Comparison of ENCODE assay signal across 26 mouse cellular contexts in genomic region chr7:45565446-45565845, GRCm38 (mm10). TPM values are rescaled to one million over a fixed set of nuclear protein-coding genes. Genes with fewer than 3 reads are reported as not detected.
"Had no signal": no experiment of that assay in that cellular context is flagged by ENCODE, and none has a peak within 500 bp of the region (broad histone marks: within the 10 kb centered on the region; RNA-seq: fewer than 3 reads in every experiment).

No protein-coding gene starts in this region.

- H3K9ac ChIP-seq: kidney, embryonic 15.5 days; limb, embryonic 12.5 days; limb, embryonic 15.5 days; liver, embryonic 14.5 days; liver, postnatal 0 days; lung, embryonic 14.5 days; midbrain, embryonic 12.5 days; midbrain, embryonic 15.5 days; neural tube, embryonic 12.5 days had no signal

- DNase-seq: kidney, adult 8-10 months; kidney, postnatal 10 days; kidney, postnatal 36 days; layer of hippocampus, postnatal 36 days; left cerebral cortex, postnatal 4 days; liver, postnatal 0 days; lung, embryonic 14.5 days; right cerebral cortex, postnatal 25 days; thymus, adult 18-20 months; thymus, postnatal 36 days had no signal

- ATAC-seq: liver, postnatal 0 days; lung, postnatal 0 days; midbrain, embryonic 15.5 days had no signal

- H3K27me3 ChIP-seq: kidney, embryonic 15.5 days; limb, embryonic 12.5 days; limb, embryonic 15.5 days; neural tube, embryonic 12.5 days had no signal

- H3K4me3 ChIP-seq: kidney, embryonic 15.5 days; limb, embryonic 12.5 days; limb, embryonic 15.5 days; midbrain, embryonic 12.5 days; midbrain, embryonic 15.5 days; neural tube, embryonic 12.5 days had no signal

- H3K9me3 ChIP-seq: kidney, embryonic 15.5 days; limb, embryonic 12.5 days; limb, embryonic 15.5 days; midbrain, embryonic 12.5 days; midbrain, embryonic 15.5 days; neural tube, embryonic 12.5 days had no signal

- H3K36me3 ChIP-seq: kidney, embryonic 15.5 days; limb, embryonic 12.5 days; limb, embryonic 15.5 days; midbrain, embryonic 12.5 days; midbrain, embryonic 15.5 days; neural tube, embryonic 12.5 days had no signal

- H3K27ac ChIP-seq: kidney, embryonic 15.5 days; limb, embryonic 12.5 days; limb, embryonic 15.5 days; liver, embryonic 14.5 days; macrophage; midbrain, embryonic 12.5 days; midbrain, embryonic 15.5 days; neural tube, embryonic 12.5 days had no signal

- H3K4me2 ChIP-seq: kidney, embryonic 15.5 days; limb, embryonic 12.5 days; limb, embryonic 15.5 days; liver, embryonic 11.5 days; lung, embryonic 14.5 days; midbrain, embryonic 12.5 days; midbrain, embryonic 15.5 days; neural tube, embryonic 12.5 days had no signal

RNA-seq across cellular contexts. Expression of gene Hsd17b14, which starts 10.8 kb away (rescaled TPM):
- total RNA-seq: layer of hippocampus, adult 8-10 months; layer of hippocampus, postnatal 10 days; left cerebral cortex, postnatal 14 days; left cerebral cortex, postnatal 4 days had no signal
- polyA plus RNA-seq: midbrain, embryonic 15.5 days had no signal

RNA-seq across cellular contexts. Expression of gene Plekha4, which starts 39.3 kb away (rescaled TPM):
- total RNA-seq: megakaryocyte, adult 5-6 weeks had no signal

RNA-seq across cellular contexts. Expression of gene Fgf21, which starts 49.8 kb away (rescaled TPM):
- total RNA-seq: layer of hippocampus, adult 8-10 months; layer of hippocampus, postnatal 10 days; layer of hippocampus, postnatal 36 days; left cerebral cortex, adult 8-10 months; left cerebral cortex, postnatal 14 days; left cerebral cortex, postnatal 4 days; megakaryocyte, adult 5-6 weeks had no signal
- polyA plus RNA-seq: limb, embryonic 12.5 days; liver, embryonic 14.5 days; lung, embryonic 14.5 days; lung, postnatal 0 days; macrophage; midbrain, embryonic 12.5 days; midbrain, embryonic 15.5 days; neural tube, embryonic 12.5 days; urinary bladder, adult 2 months had no signal
